Mouse (Mus musculus) liver, adult 2 months (tissue): Measurements from ENCODE around the gene St3gal2.

Experiments
- CTCF ChIP-seq: fragments of 200-500 bp; IDR thresholded peaks from 2 replicates; pipeline ENCODE4 v1.5.1; 2011; ENCODE audit warnings: low read depth, low read length, control low read depth
- POLR2A ChIP-seq: fragments of 200-500 bp; IDR thresholded peaks from 2 replicates; pipeline ENCODE4 v1.6.1; 2011; ENCODE audit warnings: low read length, control low read depth; ENCODE audit not compliant: insufficient read depth; ENCODE audit errors: extremely low read depth

DNA sequence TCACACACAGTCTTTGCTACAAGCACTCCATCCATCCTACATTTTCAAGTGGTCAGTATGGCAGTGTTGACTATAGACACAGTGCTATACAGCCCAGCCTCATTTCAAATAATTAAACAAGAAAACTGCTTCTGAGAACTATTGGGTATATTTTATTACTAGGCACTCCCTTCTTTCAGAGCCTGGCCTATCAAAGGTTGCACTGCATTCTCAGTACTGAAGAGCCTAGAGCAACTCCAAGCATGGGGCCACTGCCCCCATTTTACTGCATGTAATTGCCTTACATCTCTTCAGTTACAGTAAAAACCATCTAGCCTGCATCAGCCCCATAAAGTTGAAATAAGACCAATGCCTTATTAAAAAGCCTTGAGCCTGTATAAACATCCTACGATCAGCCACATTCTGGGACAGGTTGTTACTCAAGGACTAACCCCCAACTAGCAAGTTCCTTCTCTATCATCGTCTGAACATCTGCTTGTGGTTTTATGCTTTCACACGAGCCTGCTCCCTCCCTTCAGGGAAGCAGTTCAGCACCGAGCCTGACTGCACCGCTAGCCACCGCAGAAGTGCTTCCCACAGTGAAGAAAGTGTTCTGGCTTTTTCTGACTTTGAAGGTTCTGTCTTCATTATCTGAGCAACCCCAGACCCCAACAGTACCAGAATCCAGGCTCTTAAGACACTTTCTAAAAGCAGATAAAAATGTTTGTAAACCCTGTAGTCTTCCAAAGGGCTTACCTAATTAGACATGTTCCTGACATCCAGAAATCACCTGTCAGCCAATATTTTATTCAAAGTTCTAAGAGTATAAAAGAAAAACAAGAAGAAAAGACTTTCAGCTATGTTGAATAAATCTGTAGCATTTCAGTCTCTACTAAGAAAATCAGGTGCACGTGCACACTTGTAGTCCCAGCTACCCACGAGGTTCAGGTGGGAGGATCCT, 68.4 kb downstream of the St3gal2 start:
- TF ChIP-seq CTCF (no peak), POLR2A (no peak)
